ENCODE assay signal across 22 mouse cellular contexts in genomic region chr17:44639446-44639845, GRCm38 (mm10).
"Had no signal": no experiment of that assay in that cellular context is flagged by ENCODE, and none has a peak within 500 bp of the region (broad histone marks: within the 10 kb centered on the region; RNA-seq: fewer than 3 reads in every experiment).

No protein-coding gene starts in this region.

- H3K27me3 ChIP-seq: lung, embryonic 15.5 days; megakaryocyte, embryonic 14.5 days; midbrain, embryonic 12.5 days; neural tube, embryonic 13.5 days; neural tube, embryonic 15.5 days had no signal

- H3K4me3 ChIP-seq: lung, embryonic 15.5 days; megakaryocyte, embryonic 14.5 days; midbrain, embryonic 10.5 days; midbrain, embryonic 12.5 days; myocyte; neural tube, embryonic 13.5 days; neural tube, embryonic 15.5 days had no signal

- H3K9me3 ChIP-seq: lung, embryonic 15.5 days; megakaryocyte, embryonic 14.5 days; midbrain, embryonic 10.5 days; midbrain, embryonic 12.5 days; neural tube, embryonic 13.5 days; neural tube, embryonic 15.5 days had no signal

- DNase-seq: lung, adult 2 months; lung, postnatal 14 days; lung, postnatal 36 days; midbrain, embryonic 14.5 days; retina, postnatal 1 day; right cerebral cortex, adult 18-20 months; right cerebral cortex, postnatal 25 days; right cerebral cortex, postnatal 4 days; spleen, adult 18-20 months; thymus, adult 18-20 months; thymus, postnatal 14 days; thymus, postnatal 36 days had no signal

- H3K9ac ChIP-seq: lung, embryonic 15.5 days; midbrain, embryonic 12.5 days; neural tube, embryonic 13.5 days; neural tube, embryonic 15.5 days had no signal

- H3K27ac ChIP-seq: lung, embryonic 15.5 days; macrophage; midbrain, embryonic 10.5 days; midbrain, embryonic 12.5 days; neural tube, embryonic 13.5 days; neural tube, embryonic 15.5 days had no signal

- ATAC-seq: lung, postnatal 0 days; midbrain, embryonic 16.5 days had no signal

- H3K4me2 ChIP-seq: lung, embryonic 15.5 days; midbrain, embryonic 12.5 days; neural tube, embryonic 13.5 days; neural tube, embryonic 15.5 days had no signal

- H3K36me3 ChIP-seq: lung, embryonic 15.5 days; midbrain, embryonic 10.5 days; midbrain, embryonic 12.5 days; neural tube, embryonic 13.5 days; neural tube, embryonic 15.5 days had no signal
